Mouse (Mus musculus): ENCODE results near the gene Cflar. TPM values are rescaled to one million over a fixed set of nuclear protein-coding genes. Genes with fewer than 3 reads are reported as not detected.
"Not testable (repeated sequence)": the region's sequence is repeated elsewhere in the genome, so short reads cannot be mapped to it uniquely, and the experiment has no call there.

Gene Cflar
- polyA plus RNA-seq, 1 experiment from 2014 or later: 73.1 TPM

DNA sequence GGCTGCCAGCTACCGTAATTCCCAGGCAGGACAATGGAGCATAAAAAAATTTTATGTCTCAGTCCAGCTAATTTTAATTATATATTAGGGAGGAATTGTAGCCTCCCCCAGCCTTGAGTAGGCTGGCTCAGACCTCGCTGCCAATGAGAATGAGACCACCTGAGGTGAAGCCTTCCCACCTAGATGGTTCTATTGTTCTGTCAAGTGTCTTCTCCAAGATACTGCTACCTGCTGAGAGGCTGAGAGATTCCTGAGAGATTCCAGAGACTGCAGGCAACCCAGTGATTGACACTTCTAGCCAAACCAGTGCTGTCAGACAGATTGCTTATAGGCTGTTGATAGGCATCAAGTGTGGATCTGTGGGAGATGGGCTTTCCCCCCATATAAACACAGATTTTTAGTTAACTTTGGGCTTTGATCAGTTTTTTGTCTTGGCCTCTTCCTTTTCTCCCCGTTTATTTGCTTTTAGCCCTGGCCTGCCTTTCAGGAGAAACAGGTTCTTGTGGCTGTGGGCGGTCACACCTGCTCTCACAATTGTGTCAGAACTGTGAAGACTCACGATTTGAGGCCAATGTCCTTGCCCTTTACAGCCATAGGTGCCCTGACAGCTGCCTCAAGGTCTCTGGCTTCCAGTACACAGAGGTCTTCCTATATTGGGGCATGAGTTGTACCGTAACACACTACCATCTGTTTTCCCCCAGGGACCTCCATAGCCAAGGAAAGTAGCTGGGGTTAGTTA, 21.1 kb upstream of the Cflar start:
- no peaks in the 10 kb centered on the region for H3K27me3 ChIP-seq
- no peak for ATAC-seq
- POLR2A ChIA-PET: interaction anchor here (0.5 kb wide), 1 partner anchor 266 kb away, joined by 3 read pairs; no protein-coding TSS in a partner anchor
- no peak for DNase-seq (ENCODE audit: low read depth, low spot score)
- in situ Hi-C loops (cut with MboI; ENCODE audit: low pct_unique_long_range_greater_than_20kb): loop anchor here (5.0 kb wide), 1 partner anchor 202 kb away; no protein-coding TSS in a partner anchor
- TF ChIP-seq CTCF (IDR thresholded peaks at IDR 0.05): no peak
- CTCF ChIA-PET: interaction anchor here (1.1 kb wide), 1 partner anchor 13 kb away, joined by 3 read pairs; no protein-coding TSS in a partner anchor

DNA sequence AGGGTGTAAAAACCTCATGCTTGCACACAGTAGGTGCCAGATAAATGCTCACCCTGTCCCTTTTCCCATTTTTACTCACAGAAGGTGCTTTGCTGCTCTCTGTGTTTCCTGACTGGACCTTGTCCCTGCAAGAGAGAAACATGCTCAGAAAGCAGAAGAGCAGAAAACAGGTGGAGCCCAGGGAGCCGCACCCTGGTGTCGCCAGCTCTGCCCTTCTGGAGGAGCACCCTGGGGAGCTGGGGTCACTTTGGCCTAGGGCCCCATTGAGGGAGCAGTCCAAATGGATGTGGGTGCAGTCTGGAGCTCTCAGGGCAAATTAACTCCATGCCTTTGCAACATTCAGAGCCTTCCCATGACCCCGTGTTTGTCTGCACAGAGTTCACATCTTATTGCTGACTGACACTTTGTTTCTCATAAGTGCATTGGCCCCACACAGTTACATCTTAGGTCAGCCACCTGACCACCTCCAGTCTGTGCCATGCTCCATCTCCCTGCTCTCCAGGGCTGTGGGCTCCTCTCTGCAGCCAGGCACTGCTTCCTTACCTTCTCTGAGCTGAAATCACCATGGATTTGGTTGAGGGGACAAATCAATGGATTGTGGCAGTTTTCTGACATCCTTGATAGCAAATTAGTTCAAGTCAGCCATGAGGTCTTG, 20.3 kb upstream of the Cflar start:
- CTCF ChIA-PET; H3K27me3 ChIP-seq; DNase-seq (ENCODE audit: low read depth, low spot score); ATAC-seq; POLR2A ChIA-PET: not testable (repeated sequence)
- in situ Hi-C loops (cut with MboI; ENCODE audit: low pct_unique_long_range_greater_than_20kb): loop anchor here (5.0 kb wide), 1 partner anchor 201 kb away; no protein-coding TSS in a partner anchor

DNA sequence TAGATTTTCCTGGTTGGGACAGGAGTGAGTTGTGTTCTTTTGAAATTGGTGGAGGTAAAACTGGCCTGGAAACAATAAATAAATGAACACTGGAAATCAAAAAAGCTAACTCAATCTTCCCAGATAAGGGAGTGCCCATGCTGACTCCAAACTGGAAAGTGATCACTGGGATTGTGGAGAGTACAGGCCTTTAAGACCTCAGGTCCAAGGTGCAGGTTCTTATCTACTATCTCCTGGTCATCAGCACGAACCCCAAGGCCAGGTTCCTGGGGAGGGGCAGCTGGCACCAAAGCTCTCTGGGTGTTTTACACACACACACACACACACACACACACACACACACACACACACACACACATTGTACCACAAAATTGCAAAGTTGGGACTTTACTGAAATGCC, 19.6 kb upstream of the Cflar start:
- in situ Hi-C loops (cut with MboI; ENCODE audit: low pct_unique_long_range_greater_than_20kb): loop anchor here (5.0 kb wide), 1 partner anchor 201 kb away; no protein-coding TSS in a partner anchor
- DNase-seq (ENCODE audit: low read depth, low spot score); POLR2A ChIA-PET; ATAC-seq; H3K27me3 ChIP-seq: not testable (repeated sequence)
- CTCF ChIA-PET: interaction anchor here (0.9 kb wide), 1 partner anchor 113 kb away, joined by 3 read pairs; no protein-coding TSS in a partner anchor

DNA sequence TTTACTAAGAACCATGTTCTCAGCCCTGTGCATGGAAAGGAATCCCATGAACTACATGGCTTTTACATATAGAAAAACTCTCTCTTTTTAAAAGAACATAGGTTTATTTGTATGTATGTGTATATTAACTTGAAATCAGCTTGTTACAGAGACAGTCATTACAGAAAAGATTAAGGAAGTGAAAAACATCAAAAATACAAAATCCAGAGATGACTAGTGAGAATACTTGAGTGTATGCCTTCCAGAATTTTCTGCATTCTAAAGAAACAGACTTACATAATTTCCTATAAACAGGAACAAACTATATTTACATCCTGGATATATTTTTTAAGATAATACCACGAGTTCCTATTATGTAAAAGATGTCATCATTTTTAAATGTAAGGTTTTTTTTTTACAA, 17.6 kb upstream of the Cflar start:
- no peaks in the 10 kb centered on the region for H3K27me3 ChIP-seq
- DNase-seq (ENCODE audit: low read depth, low spot score) (no peak), ATAC-seq (no peak)
- CTCF ChIA-PET: no interaction called here
- in situ Hi-C loops (cut with MboI; ENCODE audit: low pct_unique_long_range_greater_than_20kb): loop anchor here (5.0 kb wide), 1 partner anchor 199 kb away; no protein-coding TSS in a partner anchor
- no peak for TF ChIP-seq CTCF (IDR thresholded peaks at IDR 0.05)
- POLR2A ChIA-PET: no interaction called here

DNA sequence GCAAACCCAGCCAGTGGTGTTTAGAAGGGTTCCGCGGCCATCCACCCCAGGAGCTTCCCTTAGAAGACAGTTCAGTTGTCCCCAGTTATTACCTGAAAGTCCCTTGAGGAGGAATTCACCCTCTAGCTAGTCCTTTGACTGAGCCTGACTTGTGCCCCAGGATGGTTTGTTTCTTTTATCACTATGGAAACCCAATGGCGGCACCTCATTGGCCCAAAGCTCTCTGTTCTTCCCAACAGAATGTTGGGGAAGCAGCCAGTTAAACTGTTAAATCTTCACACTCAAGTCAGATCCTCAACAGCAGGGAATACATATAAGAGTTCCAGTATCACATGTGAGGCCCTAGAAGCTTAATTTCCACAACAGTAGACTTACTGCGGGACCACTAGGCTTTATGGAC, 15.5 kb upstream of the Cflar start, which contains the start of gene Als2cr12:
Als2cr12 (minus strand) TSS at position 180 of the 400 bp plus-strand sequence.
- in situ Hi-C loops (cut with MboI; ENCODE audit: low pct_unique_long_range_greater_than_20kb); CTCF ChIA-PET; DNase-seq (ENCODE audit: low read depth, low spot score); ATAC-seq; H3K27me3 ChIP-seq; POLR2A ChIA-PET: not testable (repeated sequence)

DNA sequence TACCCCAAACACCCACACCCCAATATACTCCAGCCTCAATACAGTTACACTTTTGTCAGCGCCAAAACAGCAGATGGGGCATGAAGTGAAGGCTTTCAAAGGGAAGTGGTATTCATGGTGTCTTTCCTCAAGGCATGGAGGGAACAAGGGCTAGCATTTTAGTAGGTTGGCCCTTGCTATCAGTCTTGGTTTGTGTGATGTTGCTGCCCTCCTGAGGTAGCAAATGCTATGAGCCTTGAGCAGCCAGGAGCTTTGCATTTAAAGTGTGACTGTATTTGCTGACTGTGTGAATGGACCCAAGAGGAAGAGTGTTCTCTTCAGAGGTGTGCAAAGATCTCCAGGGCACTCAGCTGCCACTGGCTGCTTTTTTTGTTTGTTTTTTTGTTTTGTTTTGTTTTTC, 13.7 kb upstream of the Cflar start:
- DNase-seq (ENCODE audit: low read depth, low spot score); in situ Hi-C loops (cut with MboI; ENCODE audit: low pct_unique_long_range_greater_than_20kb); H3K27me3 ChIP-seq; POLR2A ChIA-PET: not testable (repeated sequence)
- peak; percentile 94 for ATAC-seq
- TF ChIP-seq CTCF (IDR thresholded peaks at IDR 0.05): peak; percentile 73
- CTCF ChIA-PET: interaction anchor here (1.0 kb wide), 1 partner anchor 143 kb away, joined by 3 read pairs; no protein-coding TSS in a partner anchor

DNA sequence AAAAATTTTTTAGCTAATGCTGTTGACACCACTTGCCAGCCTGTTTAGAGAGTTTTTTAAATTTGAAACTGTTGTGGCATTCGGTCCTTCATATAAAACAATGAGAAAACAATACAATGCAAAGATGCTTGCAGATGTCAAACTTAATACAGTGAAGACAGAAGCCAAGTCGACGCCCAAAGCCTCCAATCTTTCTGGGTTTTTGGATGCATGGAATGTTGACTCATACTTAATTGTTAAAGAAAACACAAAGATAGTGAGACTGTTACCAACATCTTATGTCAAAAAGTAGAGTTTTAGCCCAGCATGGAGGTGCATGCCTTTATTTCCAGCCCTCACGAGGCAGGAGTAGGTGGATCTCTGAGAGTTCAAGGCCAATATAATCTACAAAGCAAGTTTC, 12.5 kb upstream of the Cflar start:
- DNase-seq (ENCODE audit: low read depth, low spot score): no peak
- H3K27me3 ChIP-seq: no peaks in the 10 kb centered on the region
- no peak for ATAC-seq
- ChIA-PET POLR2A (no interaction called here), CTCF (no interaction called here)
- in situ Hi-C loops (cut with MboI; ENCODE audit: low pct_unique_long_range_greater_than_20kb): no loop called here
- TF ChIP-seq CTCF (IDR thresholded peaks at IDR 0.05): no peak

DNA sequence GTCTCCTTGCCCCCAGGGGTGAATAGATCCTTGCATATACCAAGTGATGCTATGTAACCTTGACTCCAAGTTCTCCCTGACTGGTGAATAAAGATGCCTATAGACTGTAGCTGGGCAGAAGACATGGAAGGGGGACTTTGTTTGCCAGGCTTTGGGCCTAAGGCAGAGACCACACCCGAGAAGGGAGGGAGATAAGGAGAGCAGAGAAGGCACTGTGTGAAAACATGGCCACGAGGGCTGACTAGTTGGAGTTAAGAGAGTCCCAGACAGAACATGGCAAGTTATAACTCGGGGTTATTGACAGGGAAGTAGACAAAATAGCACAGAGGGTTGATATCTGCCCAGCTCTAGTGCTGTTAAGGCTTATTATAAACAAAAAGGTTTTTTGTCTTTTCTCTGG, 11.3 kb upstream of the Cflar start:
- POLR2A ChIA-PET: no interaction called here
- DNase-seq (ENCODE audit: low read depth, low spot score): no peak
- no peak for TF ChIP-seq CTCF (IDR thresholded peaks at IDR 0.05)
- ATAC-seq: no peak
- in situ Hi-C loops (cut with MboI; ENCODE audit: low pct_unique_long_range_greater_than_20kb): no loop called here
- CTCF ChIA-PET: no interaction called here
- H3K27me3 ChIP-seq: no peaks in the 10 kb centered on the region

DNA sequence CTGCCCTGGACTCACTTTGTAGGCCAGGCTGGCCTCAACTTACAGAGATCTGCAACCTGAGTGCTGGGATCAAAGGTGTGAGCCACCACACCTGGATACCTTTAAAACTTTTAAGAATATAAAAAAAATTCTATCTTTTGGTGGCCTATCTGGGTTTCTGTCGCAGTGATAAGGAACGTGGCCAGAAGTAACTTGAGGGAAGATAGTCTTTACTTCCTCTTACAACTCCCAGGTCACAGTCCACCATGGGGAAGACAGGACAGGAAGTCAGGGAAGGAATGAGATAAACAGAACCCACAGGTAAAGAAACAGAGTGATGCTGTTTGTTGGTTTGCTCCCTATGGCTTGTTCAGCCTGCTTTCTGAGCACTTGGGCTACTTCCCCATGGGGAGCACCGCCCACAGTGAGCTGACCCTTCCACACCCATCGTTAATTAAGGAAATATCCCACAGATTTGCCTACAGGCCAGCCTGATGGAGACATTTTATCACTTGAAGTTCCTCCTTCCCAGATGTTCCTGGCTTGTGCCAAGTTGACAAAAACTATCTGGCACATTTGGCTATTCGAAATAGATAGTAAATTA, 10.6 kb upstream of the Cflar start:
- ATAC-seq; CTCF ChIA-PET; in situ Hi-C loops (cut with MboI; ENCODE audit: low pct_unique_long_range_greater_than_20kb); DNase-seq (ENCODE audit: low read depth, low spot score); H3K27me3 ChIP-seq; POLR2A ChIA-PET: not testable (repeated sequence)

DNA sequence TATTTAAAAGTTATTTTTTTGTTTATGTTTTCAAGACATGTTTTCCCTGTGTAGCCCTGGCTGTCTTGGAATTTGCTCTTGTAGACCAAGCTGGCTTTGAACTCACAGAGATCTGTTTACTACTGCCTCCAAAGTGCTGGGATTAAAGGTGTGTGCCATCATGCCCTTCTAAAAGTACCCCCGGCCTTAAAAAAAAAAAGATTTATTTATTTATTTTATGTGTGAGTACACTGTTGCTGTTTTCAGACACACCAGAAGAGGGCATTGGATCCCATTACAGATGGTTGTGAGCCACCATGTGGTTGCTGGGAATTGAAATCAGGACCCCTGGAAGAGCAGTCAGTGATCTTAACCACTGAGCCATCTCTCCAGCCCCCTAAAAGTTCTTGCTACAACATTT, 1.3 kb upstream of the Cflar start:
- H3K27me3 ChIP-seq; DNase-seq (ENCODE audit: low read depth, low spot score); CTCF ChIA-PET; ATAC-seq: not testable (repeated sequence)
- peak; percentile 42 for TF ChIP-seq CTCF (IDR thresholded peaks at IDR 0.05)
- POLR2A ChIA-PET: interaction anchor here (0.6 kb wide), 1 partner anchor 470 kb away, joined by 3 read pairs; no protein-coding TSS in a partner anchor
- in situ Hi-C loops (cut with MboI; ENCODE audit: low pct_unique_long_range_greater_than_20kb): loop anchor here (5.0 kb wide), 1 partner anchor 37 kb away; no protein-coding TSS in a partner anchor

All from Patski (cell line).